Mouse (Mus musculus): ENCODE measurements around the gene Gm20388. TPM values are rescaled to one million over a fixed set of nuclear protein-coding genes. Genes with fewer than 3 reads are reported as not detected.
A peak's percentile ranks its signal among the peaks of the same experiment; 100 is the strongest.

Gm20388 gene
- total RNA-seq, 1 experiment: 27.0 TPM

DNA sequence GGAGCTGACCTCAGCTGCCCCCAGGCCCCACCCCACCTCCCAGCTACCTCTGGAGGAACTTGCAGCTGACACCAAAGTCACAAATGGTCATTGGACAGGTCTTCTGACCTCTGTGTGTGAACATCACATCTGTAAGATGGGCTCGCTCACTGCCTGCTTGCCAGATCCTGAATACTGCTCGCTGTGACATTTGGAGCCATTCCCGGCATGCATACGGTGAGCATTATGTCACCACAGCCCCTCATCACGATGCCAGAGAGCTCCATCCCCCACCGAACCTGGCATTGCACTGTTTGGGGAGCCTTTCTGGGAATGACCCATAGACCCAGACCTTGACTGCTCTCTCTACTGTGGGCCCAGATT lies 503.0 kb downstream of the Gm20388 start:
- Histone ChIP-seq H3K4me3 (ENCODE audit: insufficient read depth in 1 of 2, low read depth in 1 of 2, low read length in 2 of 2, poor library complexity in 1 of 2, severe bottlenecking in 1 of 2) (no peak overlapping the region), H3K9ac (ENCODE audit: insufficient read depth, low read depth, low read length, poor library complexity, severe bottlenecking) (no peak overlapping the region), H3K9me3 (ENCODE audit: control insufficient read depth, insufficient read depth, low read depth, low read length) (no peaks in the 10 kb centered on the region), H3K4me1 (ENCODE audit: control insufficient read depth in 2 of 2, insufficient read depth in 2 of 2, low read length in 2 of 2, poor library complexity in 1 of 2) (peaks cover 4 to 20% of the 10 kb centered on the region in 2 experiments; a peak in 3 of 4 replicates), H3K27ac (ENCODE audit: insufficient read depth, low read depth, low read length, poor library complexity, severe bottlenecking) (no peak overlapping the region), H3K36me3 (ENCODE audit: control insufficient read depth, insufficient read depth, low read length, poor library complexity, severe bottlenecking) (no peaks in the 10 kb centered on the region)
- DNase-seq (ENCODE audit: low read depth, low spot score): no peak
- TF ChIP-seq CHD2 (IDR thresholded peaks at IDR 0.05; ENCODE audit: low read depth, low read length): no peak
- no peak for TF ChIP-seq HCFC1 (IDR thresholded peaks at IDR 0.05; ENCODE audit: borderline replicate concordance, insufficient read depth, low read length)
- no peak for TF ChIP-seq ZNF384 (IDR thresholded peaks at IDR 0.05; ENCODE audit: low read depth, low read length)
- no peak for TF ChIP-seq MAFK (IDR thresholded peaks at IDR 0.05; ENCODE audit: insufficient read depth, low read depth, low read length)
- TF ChIP-seq ZC3H11A (IDR thresholded peaks at IDR 0.05; ENCODE audit: borderline replicate concordance, low read depth, low read length): no peak
- in situ Hi-C loops (cut with MboI; ENCODE audit: low sequenced_read_pairs in 2 of 2, unreplicated experiment in 2 of 2): no loop called here

DNA sequence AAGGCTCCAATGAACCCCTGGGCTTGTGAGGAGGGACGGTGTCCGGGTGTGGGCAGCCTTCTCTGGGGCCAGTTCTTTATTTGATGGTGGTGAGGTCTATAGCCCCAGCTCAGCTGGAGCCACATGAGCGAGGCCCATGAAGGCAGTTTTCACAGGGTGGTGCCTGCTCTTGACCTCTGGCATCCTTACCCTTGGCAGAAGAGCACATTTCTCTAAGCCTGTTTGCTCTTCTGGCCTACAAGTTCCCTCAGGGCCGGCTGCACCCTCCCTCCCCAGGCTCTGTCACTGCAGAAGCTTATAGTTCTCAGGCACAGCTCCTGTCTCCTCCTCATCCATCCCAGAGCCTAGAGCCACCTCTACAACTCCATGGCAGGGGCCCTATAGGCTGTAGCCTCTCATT lies 503.6 kb downstream of the Gm20388 start:
- no peaks in the 10 kb centered on the region for H3K36me3 ChIP-seq (ENCODE audit: control insufficient read depth, insufficient read depth, low read length, poor library complexity, severe bottlenecking)
- H3K9ac ChIP-seq (ENCODE audit: insufficient read depth, low read depth, low read length, poor library complexity, severe bottlenecking): no peak overlapping the region
- TF ChIP-seq CHD2 (IDR thresholded peaks at IDR 0.05; ENCODE audit: low read depth, low read length) (no peak), ZNF384 (IDR thresholded peaks at IDR 0.05; ENCODE audit: low read depth, low read length) (no peak), ZC3H11A (IDR thresholded peaks at IDR 0.05; ENCODE audit: borderline replicate concordance, low read depth, low read length) (no peak), MAFK (IDR thresholded peaks at IDR 0.05; ENCODE audit: insufficient read depth, low read depth, low read length) (no peak), HCFC1 (IDR thresholded peaks at IDR 0.05; ENCODE audit: borderline replicate concordance, insufficient read depth, low read length) (no peak)
- H3K4me3 ChIP-seq (ENCODE audit: insufficient read depth in 1 of 2, low read depth in 1 of 2, low read length in 2 of 2, poor library complexity in 1 of 2, severe bottlenecking in 1 of 2): no peak overlapping the region
- in situ Hi-C loops (cut with MboI; ENCODE audit: low sequenced_read_pairs in 2 of 2, unreplicated experiment in 2 of 2): no loop called here
- no peak for DNase-seq (ENCODE audit: low read depth, low spot score)
- H3K9me3 ChIP-seq (ENCODE audit: control insufficient read depth, insufficient read depth, low read depth, low read length): no peaks in the 10 kb centered on the region
- H3K4me1 ChIP-seq (ENCODE audit: control insufficient read depth in 2 of 2, insufficient read depth in 2 of 2, low read length in 2 of 2, poor library complexity in 1 of 2): peaks cover 0 to 14% of the 10 kb centered on the region in 2 experiments; a peak in 2 of 4 replicates
- H3K27ac ChIP-seq (ENCODE audit: insufficient read depth, low read depth, low read length, poor library complexity, severe bottlenecking): no peak overlapping the region

DNA sequence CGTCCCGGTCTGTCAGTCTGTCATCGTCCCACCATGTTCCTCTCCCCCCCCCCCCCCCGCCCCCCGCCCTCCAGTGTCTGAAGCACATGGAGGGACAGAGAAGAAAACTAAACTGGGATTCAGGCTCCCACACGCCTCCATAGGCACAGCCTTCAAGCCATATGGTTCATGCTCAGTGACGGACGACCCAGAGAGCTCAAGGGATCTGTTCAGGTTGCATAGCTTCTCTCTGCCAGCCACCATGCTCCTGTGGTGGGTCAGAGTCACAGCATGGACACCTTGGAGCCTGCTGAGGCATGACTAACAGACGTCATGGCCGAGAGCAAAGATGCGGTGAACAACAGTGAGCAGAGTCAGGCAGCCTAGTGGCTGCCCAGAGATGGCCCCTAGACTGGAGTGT lies 504.8 kb downstream of the Gm20388 start:
- Histone ChIP-seq H3K27ac (ENCODE audit: insufficient read depth, low read depth, low read length, poor library complexity, severe bottlenecking) (no peak overlapping the region), H3K9me3 (ENCODE audit: control insufficient read depth, insufficient read depth, low read depth, low read length) (no peaks in the 10 kb centered on the region), H3K4me1 (ENCODE audit: control insufficient read depth in 2 of 2, insufficient read depth in 2 of 2, low read length in 2 of 2, poor library complexity in 1 of 2) (peaks cover 0 to 12% of the 10 kb centered on the region in 2 experiments; a peak in 2 of 4 replicates), H3K4me3 (ENCODE audit: insufficient read depth in 1 of 2, low read depth in 1 of 2, low read length in 2 of 2, poor library complexity in 1 of 2, severe bottlenecking in 1 of 2) (no peak overlapping the region), H3K36me3 (ENCODE audit: control insufficient read depth, insufficient read depth, low read length, poor library complexity, severe bottlenecking) (no peaks in the 10 kb centered on the region), H3K9ac (ENCODE audit: insufficient read depth, low read depth, low read length, poor library complexity, severe bottlenecking) (no peak overlapping the region)
- TF ChIP-seq ZC3H11A (IDR thresholded peaks at IDR 0.05; ENCODE audit: borderline replicate concordance, low read depth, low read length): no peak
- TF ChIP-seq CHD2 (IDR thresholded peaks at IDR 0.05; ENCODE audit: low read depth, low read length): no peak
- no peak for TF ChIP-seq MAFK (IDR thresholded peaks at IDR 0.05; ENCODE audit: insufficient read depth, low read depth, low read length)
- TF ChIP-seq ZNF384 (IDR thresholded peaks at IDR 0.05; ENCODE audit: low read depth, low read length): no peak
- no peak for TF ChIP-seq HCFC1 (IDR thresholded peaks at IDR 0.05; ENCODE audit: borderline replicate concordance, insufficient read depth, low read length)
- DNase-seq (ENCODE audit: low read depth, low spot score): no peak
- in situ Hi-C loops (cut with MboI; ENCODE audit: low sequenced_read_pairs in 2 of 2, unreplicated experiment in 2 of 2): no loop called here

GRCm38 (mm10) chr8:120416173-120416521 lies 505.5 kb downstream of the Gm20388 start:
- TF ChIP-seq MAFK (IDR thresholded peaks at IDR 0.05; ENCODE audit: insufficient read depth, low read depth, low read length) (no peak), HCFC1 (IDR thresholded peaks at IDR 0.05; ENCODE audit: borderline replicate concordance, insufficient read depth, low read length) (no peak), ZNF384 (IDR thresholded peaks at IDR 0.05; ENCODE audit: low read depth, low read length) (no peak), CHD2 (IDR thresholded peaks at IDR 0.05; ENCODE audit: low read depth, low read length) (no peak), ZC3H11A (IDR thresholded peaks at IDR 0.05; ENCODE audit: borderline replicate concordance, low read depth, low read length) (no peak)
- no peak for DNase-seq (ENCODE audit: low read depth, low spot score)
- Histone ChIP-seq H3K9me3 (ENCODE audit: control insufficient read depth, insufficient read depth, low read depth, low read length) (no peaks in the 10 kb centered on the region), H3K4me1 (ENCODE audit: control insufficient read depth in 2 of 2, insufficient read depth in 2 of 2, low read length in 2 of 2, poor library complexity in 1 of 2) (peaks cover 3 to 15% of the 10 kb centered on the region in 2 experiments; a peak in 2 of 4 replicates), H3K4me3 (ENCODE audit: insufficient read depth in 1 of 2, low read depth in 1 of 2, low read length in 2 of 2, poor library complexity in 1 of 2, severe bottlenecking in 1 of 2) (peak overlapping the region; percentile 50 to 56), H3K36me3 (ENCODE audit: control insufficient read depth, insufficient read depth, low read length, poor library complexity, severe bottlenecking) (no peaks in the 10 kb centered on the region), H3K27ac (ENCODE audit: insufficient read depth, low read depth, low read length, poor library complexity, severe bottlenecking) (no peak overlapping the region), H3K9ac (ENCODE audit: insufficient read depth, low read depth, low read length, poor library complexity, severe bottlenecking) (peak overlapping the region; percentile 66; the same call in 1 of the 2 replicates)
- in situ Hi-C loops (cut with MboI; ENCODE audit: low sequenced_read_pairs in 2 of 2, unreplicated experiment in 2 of 2): no loop called here
